Mouse (Mus musculus) spleen, postnatal 0 days (tissue): ENCODE results near the gene Nmu. TPM values are rescaled to one million over a fixed set of nuclear protein-coding genes. Genes with fewer than 3 reads are reported as not detected.

Source experiments
- polyA plus RNA-seq: library from polyadenylated mRNA; unstranded; fragments of >200 nt; fragmentation: Nextera tagmentation; extraction: Ambion mirVana; gene quantifications from 2 replicates; pipeline ENCODE4 v1.2.1, GENCODE M21; 2015

Gene Nmu
- polyA plus RNA-seq = not detected in 2 replicates

GRCm38 (mm10) chr5:76363453-76364104, at the start of gene Nmu:
Gene Nmu, minus strand, starts transcription at chr5:76363788.

GRCm38 (mm10) chr5:76330953-76331352, 32.6 kb downstream of the Nmu start, which contains the start of gene Pdcl2:
Gene Pdcl2, minus strand, starts transcription at chr5:76331156.

GRCm38 (mm10) chr5:76304452-76305341, 58.9 kb downstream of the Nmu start, which contains the start of gene Clock:
Gene Clock, minus strand, starts transcription at chr5:76304792.

Other genes with a start within 250 kb of the Nmu start
- 22.2 and 27.5 TPM in 2 replicates for gene Srd5a3, start 223.5 kb downstream of the Nmu start, polyA plus RNA-seq
- gene Tmem165, start 179.9 kb downstream of the Nmu start, polyA plus RNA-seq = 48.4 and 60.1 TPM in 2 replicates
- 4.4 and 6.6 TPM in 2 replicates for gene Clock, start 59.0 kb downstream of the Nmu start, polyA plus RNA-seq
- not detected in 2 replicates for gene Pdcl2, start 32.6 kb downstream of the Nmu start, polyA plus RNA-seq
- gene Gm7271, start 120.3 kb upstream of the Nmu start, polyA plus RNA-seq = not detected in 2 replicates
- 15.0 and 19.3 TPM in 2 replicates for gene Exoc1, start 165.5 kb upstream of the Nmu start, polyA plus RNA-seq
- 5.4 and 5.9 TPM in 2 replicates for gene Cep135, start 224.9 kb upstream of the Nmu start, polyA plus RNA-seq